Mouse (Mus musculus): Measurements from ENCODE around the gene Mfsd5. TPM values are rescaled to one million over a fixed set of nuclear protein-coding genes. Genes with fewer than 3 reads are reported as not detected.

Gene Mfsd5
- polyA plus RNA-seq, 1 experiment = 17.0 TPM

Other genes starting within 250 kb of the Mfsd5 start
- 47.9 and 93.9 TPM in 2 replicates for gene Eif4b, start 205.7 kb upstream of the Mfsd5 start, polyA plus RNA-seq (2012; ENCODE audit: insufficient read depth, insufficient read length, missing spikeins)
- gene Tns2, start 179.0 kb upstream of the Mfsd5 start, polyA plus RNA-seq (2012; ENCODE audit: insufficient read depth, insufficient read length, missing spikeins) = 49.0 and 90.1 TPM in 2 replicates
- gene Spryd3, start 143.2 kb upstream of the Mfsd5 start, polyA plus RNA-seq (2012; ENCODE audit: insufficient read depth, insufficient read length, missing spikeins) = 8.6 and 12.8 TPM in 2 replicates
- gene Igfbp6, start 135.1 kb upstream of the Mfsd5 start, polyA plus RNA-seq (2012; ENCODE audit: insufficient read depth, insufficient read length, missing spikeins) = 30.2 and 52.1 TPM in 2 replicates
- not detected in 2 replicates for gene Soat2, start 128.9 kb upstream of the Mfsd5 start, polyA plus RNA-seq (2012; ENCODE audit: insufficient read depth, insufficient read length, missing spikeins)
- 15.9 and 18.0 TPM in 2 replicates for gene Zfp740, start 76.2 kb upstream of the Mfsd5 start, polyA plus RNA-seq (2012; ENCODE audit: insufficient read depth, insufficient read length, missing spikeins)
- 137 and 181 TPM in 2 replicates for gene Csad, start 74.7 kb upstream of the Mfsd5 start, polyA plus RNA-seq (2012; ENCODE audit: insufficient read depth, insufficient read length, missing spikeins)
- 2.0 and 4.6 TPM in 2 replicates for gene Itgb7, start 47.5 kb upstream of the Mfsd5 start, polyA plus RNA-seq (2012; ENCODE audit: insufficient read depth, insufficient read length, missing spikeins)
- 10.3 and 12.1 TPM in 2 replicates for gene Rarg, start 21.9 kb upstream of the Mfsd5 start, polyA plus RNA-seq (2012; ENCODE audit: insufficient read depth, insufficient read length, missing spikeins)
- gene Gm9918, start 8.9 kb upstream of the Mfsd5 start, polyA plus RNA-seq (2012; ENCODE audit: insufficient read depth, insufficient read length, missing spikeins) = not detected in 2 replicates
- 1.5 TPM in 1 of 2 replicates, not detected in the other for gene Espl1, start 16.8 kb downstream of the Mfsd5 start, polyA plus RNA-seq (2012; ENCODE audit: insufficient read depth, insufficient read length, missing spikeins)
- gene Pfdn5, start 46.7 kb downstream of the Mfsd5 start, polyA plus RNA-seq (2012; ENCODE audit: insufficient read depth, insufficient read length, missing spikeins) = 371 and 394 TPM in 2 replicates
- 29.4 and 35.9 TPM in 2 replicates for gene Myg1, start 52.3 kb downstream of the Mfsd5 start, polyA plus RNA-seq (2012; ENCODE audit: insufficient read depth, insufficient read length, missing spikeins)
- 13.2 and 20.7 TPM in 2 replicates for gene Aaas, start 71.3 kb downstream of the Mfsd5 start, polyA plus RNA-seq (2012; ENCODE audit: insufficient read depth, insufficient read length, missing spikeins)
- not detected in 2 replicates for gene Sp7, start 87.7 kb downstream of the Mfsd5 start, polyA plus RNA-seq (2012; ENCODE audit: insufficient read depth, insufficient read length, missing spikeins)
- gene Sp1, start 126.7 kb downstream of the Mfsd5 start, polyA plus RNA-seq (2012; ENCODE audit: insufficient read depth, insufficient read length, missing spikeins) = 16.1 and 17.9 TPM in 2 replicates
- gene Amhr2, start 165.9 kb downstream of the Mfsd5 start, polyA plus RNA-seq (2012; ENCODE audit: insufficient read depth, insufficient read length, missing spikeins) = 1.9 and 4.0 TPM in 2 replicates
- 36.8 and 54.7 TPM in 2 replicates for gene Prr13, start 179.6 kb downstream of the Mfsd5 start, polyA plus RNA-seq (2012; ENCODE audit: insufficient read depth, insufficient read length, missing spikeins)
- gene Pcbp2, start 191.1 kb downstream of the Mfsd5 start, polyA plus RNA-seq (2012; ENCODE audit: insufficient read depth, insufficient read length, missing spikeins) = 331 and 338 TPM in 2 replicates
- gene Gm10337, start 224.3 kb downstream of the Mfsd5 start, polyA plus RNA-seq (2012; ENCODE audit: insufficient read depth, insufficient read length, missing spikeins) = not detected in 2 replicates
- gene Map3k12, start 237.6 kb downstream of the Mfsd5 start, polyA plus RNA-seq (2012; ENCODE audit: insufficient read depth, insufficient read length, missing spikeins) = 1.9 and 2.1 TPM in 2 replicates
- gene Tarbp2, start 238.7 kb downstream of the Mfsd5 start, polyA plus RNA-seq (2012; ENCODE audit: insufficient read depth, insufficient read length, missing spikeins) = 21.2 and 23.6 TPM in 2 replicates
- 1.2 TPM in 1 of 2 replicates, not detected in the other for gene Npff, start 245.5 kb downstream of the Mfsd5 start, polyA plus RNA-seq (2012; ENCODE audit: insufficient read depth, insufficient read length, missing spikeins)